ENCODE assay signal across 19 mouse cellular contexts in genomic region chr1:124866248-124866647, GRCm38 (mm10).
DNase-seq lines count a peak whose midpoint lies in the region; TF ChIP-seq lines count a peak whose summit lies in the region.
"Had no signal": no experiment of that assay in that cellular context is flagged by ENCODE, and none has a peak within 500 bp of the region (broad histone marks: within the 10 kb centered on the region; RNA-seq: fewer than 3 reads in every experiment).

No protein-coding gene starts in this region.

- no peak overlapping the region for H3K9ac ChIP-seq in ES-E14 (ENCODE audit: insufficient read depth, low read depth, low read length, poor library complexity, severe bottlenecking)
- H3K9ac ChIP-seq: embryonic facial prominence, embryonic 15.5 days; heart, embryonic 12.5 days; hindbrain, embryonic 13.5 days had no signal

- no peak overlapping the region for H3K4me3 ChIP-seq in ES-E14 (ENCODE audit: insufficient read depth in 1 of 2, low read depth in 1 of 2, low read length in 2 of 2, poor library complexity in 1 of 2, severe bottlenecking in 1 of 2)
- H3K4me3 ChIP-seq: embryonic facial prominence, embryonic 15.5 days; erythroblast, embryonic 14.5 days; forebrain, embryonic 10.5 days; heart, adult 2 months; heart, embryonic 12.5 days; hindbrain, embryonic 13.5 days had no signal

- TF ChIP-seq CTCF in brain, embryonic 14.5 days (IDR thresholded peaks at IDR 0.05; ENCODE audit: borderline replicate concordance, extremely low read depth, insufficient read depth, insufficient read length): no peak

- intact Hi-C loops in left cerebral cortex, postnatal 4 days (cut with DNase I): no loop called here
- intact Hi-C loops in heart, postnatal 36 days (cut with DNase I): no loop called here

- no peaks in the 10 kb centered on the region for H3K36me3 ChIP-seq in ES-E14 (ENCODE audit: control insufficient read depth, insufficient read depth, low read length, poor library complexity, severe bottlenecking)
- H3K36me3 ChIP-seq: embryonic facial prominence, embryonic 15.5 days; forebrain, embryonic 10.5 days; G1E; heart, embryonic 12.5 days; hindbrain, embryonic 13.5 days had no signal

- no peaks in the 10 kb centered on the region for H3K4me1 ChIP-seq in ES-E14 (ENCODE audit: control insufficient read depth in 2 of 2, insufficient read depth in 2 of 2, low read length in 2 of 2, poor library complexity in 1 of 2)
- H3K4me1 ChIP-seq: embryonic facial prominence, embryonic 15.5 days; forebrain, embryonic 10.5 days; heart, embryonic 12.5 days; hindbrain, embryonic 13.5 days had no signal

- DNase-seq in left cerebral cortex, postnatal 4 days: peak; percentile 2
- no peak for DNase-seq in left cerebral cortex, adult 8-10 months (ENCODE audit: low spot score in 2 of 2)
- no peak for DNase-seq in ES-E14 (ENCODE audit: low read depth, low spot score)
- DNase-seq in brain, embryonic 14.5 days (ENCODE audit: low read depth): peak; percentile 40
- DNase-seq in spleen, postnatal 10 days (ENCODE audit: low spot score in 2 of 2): no peak
- DNase-seq in heart, postnatal 36 days: no peak
- DNase-seq: adrenal gland, postnatal 10 days; cerebellum, adult 2 months; cerebellum, postnatal 14 days; embryo, embryonic 11 days; gastrocnemius, postnatal 10 days; heart, adult 2 months had no signal

- in situ Hi-C loops in ES-E14 (cut with MboI; ENCODE audit: low sequenced_read_pairs in 2 of 2, unreplicated experiment in 2 of 2): no loop called here

- no peaks in the 10 kb centered on the region for H3K9me3 ChIP-seq in ES-E14 (ENCODE audit: control insufficient read depth, insufficient read depth, low read depth, low read length)
- H3K9me3 ChIP-seq: embryonic facial prominence, embryonic 15.5 days; forebrain, embryonic 10.5 days; hindbrain, embryonic 13.5 days had no signal

- no peak overlapping the region for H3K27ac ChIP-seq in ES-E14 (ENCODE audit: insufficient read depth, low read depth, low read length, poor library complexity, severe bottlenecking)
- H3K27ac ChIP-seq: embryonic facial prominence, embryonic 15.5 days; forebrain, embryonic 10.5 days; heart, adult 2 months; hindbrain, embryonic 13.5 days; hindbrain, postnatal 0 days had no signal

- no peak for TF ChIP-seq POLR2A in brain, embryonic 14.5 days (IDR thresholded peaks at IDR 0.05; ENCODE audit: borderline replicate concordance, extremely low read depth, insufficient read depth, insufficient read length, poor library complexity, severe bottlenecking)

TF ChIP-seq in ES-E14, 5 proteins besides CTCF, POLR2A, EP300 and RAD21:
- TF ChIP-seq MAFK (IDR thresholded peaks at IDR 0.05; ENCODE audit: insufficient read depth, low read depth, low read length) (peak; percentile 88), HCFC1 (IDR thresholded peaks at IDR 0.05; ENCODE audit: borderline replicate concordance, insufficient read depth, low read length) (no peak)

Comparison
In these comparisons a context has a peak if more than half of its experiments do, and no peak if none do; other contexts are left out.
1. DNase-seq: peak in left cerebral cortex, postnatal 4 days (single experiment) and brain, embryonic 14.5 days (single experiment); none in left cerebral cortex, adult 8-10 months (0 of 2), ES-E14 (single experiment), spleen, postnatal 10 days (0 of 2) and heart, postnatal 36 days (0 of 2).